Mouse (Mus musculus) testis, adult 2 months (tissue): ENCODE results near the gene Wdr6. TPM values are rescaled to one million over a fixed set of nuclear protein-coding genes. Genes with fewer than 3 reads are reported as not detected.
"Not testable (repeated sequence)": the region's sequence is repeated elsewhere in the genome, so short reads cannot be mapped to it uniquely, and the experiment has no call there.

Source experiments
- H3K27ac ChIP-seq: fragments of 200-500 bp; 2 replicates; pipeline ENCODE4 v1.5.1; 2012; ENCODE audit warnings: low read depth, low read length; ENCODE audit not compliant: control insufficient read depth, insufficient read depth
- H3K27me3 ChIP-seq: fragments of 200-500 bp; 2 replicates; pipeline ENCODE4 v1.6.1; 2012; ENCODE audit warnings: mild to moderate bottlenecking, low read length, moderate library complexity; ENCODE audit not compliant: control insufficient read depth, insufficient read depth
- H3K36me3 ChIP-seq: fragments of 200-500 bp; 2 replicates; pipeline ENCODE4 v1.6.1; 2012; ENCODE audit warnings: mild to moderate bottlenecking, low read length; ENCODE audit not compliant: control insufficient read depth, insufficient read depth
- H3K4me1 ChIP-seq: fragments of 200-500 bp; 2 replicates; pipeline ENCODE4 v1.6.1; 2012; ENCODE audit warnings: low read length; ENCODE audit not compliant: control insufficient read depth, insufficient read depth
- H3K4me3 ChIP-seq: fragments of 200-500 bp; 2 replicates; pipeline ENCODE4 v1.5.1; 2012; ENCODE audit warnings: low read depth, mild to moderate bottlenecking, low read length, moderate library complexity, mixed read lengths; ENCODE audit not compliant: control insufficient read depth
- CTCF ChIP-seq: fragments of 200-500 bp; IDR thresholded peaks from 2 replicates; pipeline ENCODE4 v1.5.1; 2012; ENCODE audit warnings: low read depth, mild to moderate bottlenecking, inconsistent platforms, low read length, moderate library complexity; ENCODE audit not compliant: control insufficient read depth, insufficient read depth, insufficient replicate concordance
- POLR2A ChIP-seq: fragments of 200-500 bp; IDR thresholded peaks from 2 replicates; pipeline ENCODE4 v1.6.1; 2012; ENCODE audit warnings: low read depth, mild to moderate bottlenecking, inconsistent platforms, low read length, moderate library complexity; ENCODE audit not compliant: control insufficient read depth
- polyA plus RNA-seq: library from polyadenylated mRNA; depleted of rRNA; stranded (reverse); fragments of >200 nt; gene quantifications from 2 replicates; pipeline ENCODE4 v1.2.3, GENCODE M21; 2012; rRNA removed

Wdr6 gene
- polyA plus RNA-seq = 13.4 and 13.5 TPM in 2 replicates

DNA sequence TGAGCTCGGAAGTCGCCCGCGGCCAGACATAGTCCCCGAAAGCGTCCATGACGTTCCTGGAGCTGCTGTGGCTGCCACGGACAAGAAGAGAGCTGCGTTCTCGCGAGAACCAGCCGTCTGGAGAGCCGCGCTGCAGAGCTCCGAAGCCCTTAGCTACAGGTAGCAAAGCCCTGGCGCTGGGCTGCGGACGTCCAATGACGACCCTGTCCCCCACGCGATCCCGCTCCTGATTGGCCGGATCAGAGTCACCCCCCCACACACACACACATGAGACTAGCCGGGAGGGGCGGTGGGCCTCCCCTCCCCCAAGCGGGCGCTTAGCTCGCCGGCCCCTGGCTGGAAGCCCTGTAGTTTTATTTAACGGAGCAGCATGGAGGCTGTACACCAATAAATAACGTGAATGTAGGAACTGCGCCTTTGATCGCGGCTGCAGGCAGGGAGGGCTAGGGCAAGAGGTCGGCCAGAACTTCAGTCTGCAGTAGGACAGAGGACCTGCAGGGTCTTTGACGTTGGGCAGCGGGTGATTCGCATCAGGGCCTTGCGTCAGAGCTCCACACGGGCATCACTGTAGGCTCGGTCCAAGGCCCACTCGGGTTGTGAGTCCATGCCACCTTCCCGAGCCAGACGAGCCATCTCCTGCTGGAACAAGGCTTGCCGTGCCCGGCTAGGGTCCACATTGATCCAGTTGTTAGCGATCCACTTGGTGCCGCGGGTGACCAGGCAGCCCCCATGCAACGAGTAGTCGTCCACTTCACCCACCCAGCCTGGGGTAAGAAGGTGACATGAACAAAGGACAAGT lies at the start of gene Wdr6:
Gene Wdr6, minus strand, starts transcription at position 195 of the 799 bp plus-strand sequence.
- Histone ChIP-seq H3K4me3 (peak within 1 kb of the TSS; percentile 93), H3K4me1 (peaks cover 20% of the 10 kb centered on the region), H3K36me3 (no peaks in the 10 kb centered on the region), H3K27me3 (no peaks in the 10 kb centered on the region), H3K27ac (peak within 1 kb of the TSS; percentile 85)
- peak; percentile 74 for TF ChIP-seq POLR2A
- TF ChIP-seq CTCF = 0 out of 2 replicates have a peak, but pooled peaks have one; percentile 2

DNA sequence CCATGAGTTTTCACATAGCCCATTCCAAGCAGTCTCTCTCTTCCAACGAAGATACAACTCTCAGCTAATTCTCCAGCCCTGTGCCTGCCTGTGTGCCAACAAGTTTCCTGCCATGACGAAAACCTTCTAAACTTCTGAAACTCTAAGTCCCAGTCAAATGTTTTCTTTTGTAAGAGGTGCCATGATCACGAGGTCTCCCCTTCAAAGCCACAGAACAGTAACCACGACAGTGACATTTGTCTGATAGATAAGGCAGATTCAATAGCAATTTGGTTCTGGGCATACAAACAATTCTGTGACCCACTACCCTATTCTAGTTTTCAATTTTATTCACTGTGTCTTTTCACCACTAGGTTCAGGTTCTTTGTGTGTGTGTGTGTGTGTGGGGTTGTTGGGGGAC lies 49.6 kb upstream of the Wdr6 start:
- Histone ChIP-seq H3K27me3 (no peaks in the 10 kb centered on the region), H3K4me1 (no peaks in the 10 kb centered on the region), H3K36me3 (no peaks in the 10 kb centered on the region), H3K4me3 (no peak overlapping the region), H3K27ac (no peak overlapping the region)
- TF ChIP-seq POLR2A (no peak), CTCF (no peak)

DNA sequence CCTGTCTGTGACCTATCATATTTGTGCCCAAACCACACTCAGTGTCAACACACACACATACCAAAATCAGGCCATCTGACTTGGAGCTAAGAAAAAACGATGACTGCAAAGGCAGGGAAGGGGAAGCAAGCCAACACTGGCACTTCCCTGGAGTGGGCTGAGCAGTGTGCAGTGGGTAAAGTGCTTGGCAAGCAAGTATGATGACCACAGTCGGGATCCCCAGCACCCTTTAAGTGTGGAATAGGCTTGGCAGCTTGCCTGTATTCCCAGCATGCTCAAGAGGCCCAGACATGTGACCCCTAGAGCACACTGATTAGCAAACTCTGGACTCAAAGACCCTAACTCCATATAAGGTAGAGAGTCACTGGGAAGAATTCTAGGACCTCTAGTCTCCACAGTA lies 48.0 kb upstream of the Wdr6 start:
- H3K27me3 ChIP-seq = no peaks in the 10 kb centered on the region
- H3K27ac ChIP-seq = no peak overlapping the region
- no peak for TF ChIP-seq CTCF
- TF ChIP-seq POLR2A = no peak
- H3K36me3 ChIP-seq = no peaks in the 10 kb centered on the region
- H3K4me1 ChIP-seq = no peaks in the 10 kb centered on the region
- H3K4me3 ChIP-seq = no peak overlapping the region

DNA sequence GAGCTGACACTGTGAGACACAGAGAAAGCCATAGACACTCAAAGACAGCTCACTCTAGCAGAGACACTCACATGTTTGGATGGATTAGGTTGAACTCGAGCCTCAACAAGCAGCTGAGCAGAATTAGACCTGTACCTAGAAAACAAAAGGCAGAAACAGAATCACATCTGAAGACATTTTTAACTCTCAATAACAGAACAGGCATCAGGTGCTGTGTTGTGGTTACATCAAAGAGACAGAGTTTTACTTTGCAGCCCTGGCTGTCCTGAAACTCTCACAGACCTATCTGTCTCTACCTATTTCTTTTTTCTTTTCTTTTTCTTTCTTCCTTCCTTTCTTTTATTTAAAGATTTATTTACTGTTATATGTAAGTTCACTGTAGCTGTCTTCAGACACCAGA lies 38.8 kb upstream of the Wdr6 start:
- TF ChIP-seq CTCF (no peak), POLR2A (no peak)
- Histone ChIP-seq H3K27ac (no peak overlapping the region), H3K36me3 (peaks cover 1% of the 10 kb centered on the region; the same call in 1 of the 2 replicates), H3K4me3 (no peak overlapping the region), H3K4me1 (no peaks in the 10 kb centered on the region), H3K27me3 (no peaks in the 10 kb centered on the region)

DNA sequence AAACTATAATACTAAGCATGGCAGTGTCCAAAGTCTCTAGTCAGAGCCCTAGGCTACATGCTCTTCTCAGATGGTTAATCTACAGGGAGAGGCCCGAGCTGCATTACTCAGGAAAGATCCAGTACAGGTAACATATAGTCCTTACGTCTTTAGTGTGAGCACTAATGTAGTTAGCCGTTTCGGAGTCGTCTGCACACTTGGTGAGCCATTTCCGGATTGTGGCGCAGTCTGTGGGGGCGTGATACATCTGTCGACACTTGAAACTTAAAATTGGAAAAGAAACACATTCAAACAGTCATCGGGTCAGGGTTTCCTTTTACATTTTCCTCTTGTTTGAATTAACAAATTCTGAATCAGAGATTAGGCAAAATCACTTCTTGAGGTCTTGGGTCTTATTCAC lies 32.9 kb upstream of the Wdr6 start:
- H3K27ac ChIP-seq = no peak overlapping the region
- no peaks in the 10 kb centered on the region for H3K27me3 ChIP-seq
- peaks cover 3% of the 10 kb centered on the region for H3K36me3 ChIP-seq
- H3K4me3 ChIP-seq = no peak overlapping the region
- TF ChIP-seq CTCF = no peak
- no peak for TF ChIP-seq POLR2A
- H3K4me1 ChIP-seq = no peaks in the 10 kb centered on the region

DNA sequence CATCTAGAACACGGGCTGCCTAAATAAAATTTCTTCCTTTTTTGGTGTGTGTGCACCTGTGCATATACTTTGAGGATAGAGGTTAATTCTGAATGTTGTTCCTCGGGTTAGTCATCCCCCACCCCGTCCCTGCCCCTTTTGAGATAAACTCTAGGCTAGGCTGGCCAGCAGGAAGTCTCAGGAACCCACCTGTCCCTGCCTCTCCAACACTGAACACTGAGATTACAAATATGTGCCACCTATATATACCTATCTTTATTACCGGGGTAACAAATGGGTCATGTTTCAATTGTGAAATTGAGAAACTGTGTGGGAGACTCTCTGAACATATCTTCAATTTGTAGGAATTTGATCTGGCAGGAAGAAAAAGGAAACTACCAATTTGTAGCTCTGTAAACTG lies 30.4 kb upstream of the Wdr6 start:
- TF ChIP-seq CTCF (no peak), POLR2A (no peak)
- peaks cover 2% of the 10 kb centered on the region for H3K36me3 ChIP-seq
- no peak overlapping the region for H3K4me3 ChIP-seq
- no peak overlapping the region for H3K27ac ChIP-seq
- no peaks in the 10 kb centered on the region for H3K27me3 ChIP-seq
- H3K4me1 ChIP-seq = no peaks in the 10 kb centered on the region

DNA sequence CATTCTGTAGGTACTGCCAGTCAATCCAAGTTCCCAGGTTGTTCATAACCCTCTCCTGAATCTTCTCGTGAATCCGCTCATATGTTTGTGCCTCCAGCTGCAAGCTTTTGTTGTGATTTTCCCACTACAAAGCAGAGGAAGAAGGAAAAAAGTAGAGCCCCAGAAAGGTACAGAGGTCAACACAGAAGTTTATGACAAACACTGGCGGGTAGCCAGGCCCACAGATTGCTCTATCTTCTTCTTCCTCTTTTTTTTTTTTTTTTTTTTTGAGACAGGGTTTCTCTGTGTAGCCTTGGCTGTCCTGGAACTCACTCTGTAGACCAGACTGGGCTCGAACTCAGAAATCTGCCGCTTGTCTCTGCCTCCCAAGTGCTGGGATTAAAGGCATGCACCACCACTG lies 29.4 kb upstream of the Wdr6 start:
- H3K4me3 ChIP-seq, H3K27ac ChIP-seq, H3K36me3 ChIP-seq, H3K4me1 ChIP-seq, H3K27me3 ChIP-seq: not testable (repeated sequence)
